Mouse (Mus musculus) neural tube, embryonic 14.5 days (tissue): ENCODE data around the gene Gm11037. TPM values are rescaled to one million over a fixed set of nuclear protein-coding genes. Genes with fewer than 3 reads are reported as not detected.

Source experiments
- ATAC-seq: fragments of 200-750 bp; cut with Nextera tagmentation; 2 replicates; pipeline ENCODE4 v1.8.0; 2017; ENCODE audit warnings: low read depth, mild to moderate bottlenecking, moderate TSS enrichment, moderate library complexity
- H3K27ac ChIP-seq: fragments of 300-500 bp; sonication (generic); 2 replicates; pipeline ENCODE4 v1.5.1; 2014; ENCODE audit warnings: low read depth, mild to moderate bottlenecking, control low read depth, low read length, moderate library complexity, mixed read lengths
- H3K27me3 ChIP-seq: fragments of 300-500 bp; sonication (generic); 2 replicates; pipeline ENCODE4 v1.6.1; 2014; ENCODE audit warnings: low read length; ENCODE audit not compliant: control insufficient read depth, insufficient read depth
- H3K36me3 ChIP-seq: fragments of 300-500 bp; sonication (generic); 2 replicates; pipeline ENCODE4 v1.6.1; 2014; ENCODE audit warnings: low read length, mixed read lengths; ENCODE audit not compliant: control insufficient read depth, insufficient read depth
- H3K4me1 ChIP-seq: fragments of 300-500 bp; sonication (generic); 2 replicates; pipeline ENCODE4 v1.6.1; 2014; ENCODE audit warnings: low read length; ENCODE audit not compliant: control insufficient read depth, insufficient read depth
- H3K4me2 ChIP-seq: fragments of 300-500 bp; sonication (generic); 2 replicates; pipeline ENCODE4 v1.6.1; 2014; ENCODE audit warnings: mild to moderate bottlenecking, low read depth, low read length, control low read depth
- H3K4me3 ChIP-seq: fragments of 300-500 bp; sonication (generic); 2 replicates; pipeline ENCODE4 v1.5.1; 2014; ENCODE audit warnings: low read depth, low read length, control low read depth, mixed read lengths
- H3K9ac ChIP-seq: fragments of 300-500 bp; sonication (generic); replicated peaks from 2 replicates; pipeline ENCODE4 v1.6.1; 2014; ENCODE audit warnings: low read depth, mild to moderate bottlenecking, control low read depth, low read length, mixed read lengths
- H3K9me3 ChIP-seq: fragments of 300-500 bp; sonication (generic); 2 replicates; pipeline ENCODE4 v1.6.1; 2016; ENCODE audit warnings: low read length; ENCODE audit not compliant: control insufficient read depth
- WGBS: fragments of 180-500 bp; shearing (Covaris S2); extraction: QIAGEN DNeasy Blood & Tissue Kit; methylation state at CpG from one replicate; pipeline ENCODE4 v1.1.7; 2014; 5-methylcytosine and 5-hydroxymethylcytosine counted together
- polyA plus RNA-seq: library from polyadenylated mRNA; unstranded; fragments of >200 nt; fragmentation: Nextera tagmentation; extraction: Ambion mirVana; gene quantifications from 2 replicates; pipeline ENCODE4 v1.2.1, GENCODE M21; 2014

The Gm11037 gene
- polyA plus RNA-seq, 1 experiment from 2014 or later = not detected

DNA sequence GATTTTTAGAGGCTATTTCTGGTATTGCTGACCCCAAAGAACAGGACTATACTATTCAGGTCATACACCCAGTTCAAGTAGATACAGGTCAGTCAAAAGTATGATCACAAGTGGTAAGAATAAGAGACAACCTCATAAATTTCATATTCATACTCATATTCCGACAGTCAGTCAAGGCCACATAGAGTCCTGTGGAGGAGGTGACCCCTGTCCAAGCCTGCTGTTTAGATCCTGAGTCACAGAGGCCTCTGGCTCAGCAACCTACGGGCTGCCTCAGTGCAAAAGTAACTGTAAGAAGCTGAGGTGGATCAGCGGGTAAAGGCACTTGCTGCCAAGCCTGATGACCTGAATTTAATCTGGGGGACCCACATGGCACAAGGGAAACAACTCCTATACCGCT, 20.7 kb downstream of the Gm11037 start:
- no peak overlapping the region for H3K9ac ChIP-seq
- H3K4me3 ChIP-seq = no peak overlapping the region
- no peak overlapping the region for H3K27ac ChIP-seq
- H3K36me3 ChIP-seq = peaks cover 24% of the 10 kb centered on the region
- H3K27me3 ChIP-seq = no peaks in the 10 kb centered on the region
- WGBS = 89% methylated on average over 4 of the region's 4 CpGs
- no peaks in the 10 kb centered on the region for H3K9me3 ChIP-seq
- peaks cover 18% of the 10 kb centered on the region for H3K4me1 ChIP-seq
- no peak overlapping the region for H3K4me2 ChIP-seq
- ATAC-seq = no peak

DNA sequence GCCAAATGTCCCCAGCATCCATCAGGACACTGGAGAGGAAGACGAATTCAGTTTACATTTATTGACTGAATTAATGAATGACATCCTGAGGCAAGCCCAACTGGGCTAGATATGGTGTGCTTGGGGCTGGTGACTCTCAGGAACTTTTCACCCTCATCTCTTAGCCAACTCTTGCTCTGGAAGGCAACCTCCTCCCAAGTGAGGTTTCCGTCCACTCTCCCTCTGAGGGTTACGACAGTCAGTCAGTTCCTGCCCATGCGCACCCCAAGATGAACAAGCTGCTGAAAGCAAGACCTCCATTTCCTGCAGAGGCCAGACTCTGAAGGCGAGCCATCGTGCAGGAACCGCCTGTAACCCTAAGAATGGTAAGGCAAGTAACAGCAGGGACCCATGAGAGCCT, 23.7 kb downstream of the Gm11037 start:
- H3K36me3 ChIP-seq = peaks cover 12% of the 10 kb centered on the region; the same call in 1 of the 2 replicates
- 88% methylated on average over 7 of the region's 7 CpGs for WGBS
- H3K4me3 ChIP-seq = no peak overlapping the region
- no peaks in the 10 kb centered on the region for H3K27me3 ChIP-seq
- H3K4me2 ChIP-seq = no peak overlapping the region
- no peak overlapping the region for H3K9ac ChIP-seq
- no peaks in the 10 kb centered on the region for H3K9me3 ChIP-seq
- peaks cover 18% of the 10 kb centered on the region for H3K4me1 ChIP-seq
- ATAC-seq = no peak
- no peak overlapping the region for H3K27ac ChIP-seq

DNA sequence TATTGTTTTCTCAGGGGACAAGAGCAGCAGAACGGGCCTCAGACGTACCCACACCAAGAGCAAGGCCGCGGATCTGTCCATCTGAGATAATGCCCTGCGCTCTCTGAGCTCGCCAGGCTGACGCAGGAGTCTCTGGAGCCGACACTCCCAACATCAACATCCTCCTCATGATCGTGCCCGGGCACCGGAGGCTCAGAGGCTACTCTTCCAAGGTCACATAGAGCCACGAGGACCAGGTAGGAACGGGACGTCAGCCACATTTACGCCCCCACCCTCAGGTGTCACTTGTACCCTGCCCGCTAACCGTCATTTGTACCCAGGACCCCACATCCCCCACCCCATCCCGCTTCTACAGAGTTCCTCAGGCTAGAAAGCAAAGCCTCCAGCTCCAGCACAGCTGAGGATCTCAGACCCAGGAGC, 26.2 kb downstream of the Gm11037 start:
- WGBS = 1% methylated on average over 18 of the region's 18 CpGs
- H3K27me3 ChIP-seq = no peaks in the 10 kb centered on the region
- H3K4me2 ChIP-seq = peak overlapping the region; percentile 96
- H3K36me3 ChIP-seq = no peaks in the 10 kb centered on the region
- peak overlapping the region; percentile 74 for H3K27ac ChIP-seq
- H3K9me3 ChIP-seq = no peaks in the 10 kb centered on the region
- H3K4me1 ChIP-seq = peaks cover 18% of the 10 kb centered on the region
- H3K9ac ChIP-seq = peak overlapping the region; percentile 75
- peak; percentile 71 for ATAC-seq
- peak overlapping the region; percentile 74 for H3K4me3 ChIP-seq

DNA sequence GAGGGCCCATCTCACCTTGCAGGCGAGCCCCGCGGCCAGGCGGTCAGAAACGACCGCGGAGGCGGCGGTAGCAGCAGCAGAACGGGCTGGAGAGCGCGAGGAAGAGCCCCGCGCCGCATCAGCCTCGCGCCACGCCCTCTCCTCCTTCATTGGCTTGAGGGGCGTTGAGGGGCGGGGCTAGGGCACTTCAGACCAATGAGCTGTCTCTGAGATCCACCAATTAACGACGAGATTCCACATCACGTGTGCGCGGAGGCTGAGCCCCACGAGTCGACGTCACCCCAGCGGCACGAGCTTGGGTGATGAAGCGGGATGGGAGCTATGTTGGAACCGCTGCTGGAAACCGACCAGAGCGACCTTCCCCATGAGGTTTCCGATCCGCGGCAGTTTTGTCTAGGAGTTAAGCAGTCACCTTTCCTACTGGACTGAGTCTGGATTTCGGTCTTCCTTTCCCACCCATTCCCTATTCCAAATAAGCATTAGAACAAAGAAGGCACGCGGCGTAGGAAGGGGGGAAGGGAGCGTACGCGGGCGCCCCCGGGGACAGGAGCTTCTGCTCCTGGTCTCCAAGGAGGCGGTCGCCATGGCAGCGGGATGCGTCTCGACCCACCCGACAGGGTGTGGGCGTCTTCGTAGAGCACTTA, 26.8 kb downstream of the Gm11037 start, which contains the start of gene 1700037H04Rik:
TSS of gene 1700037H04Rik (minus strand) at position 144 of the 644 bp plus-strand sequence.
- H3K27me3 ChIP-seq = no peaks in the 10 kb centered on the region
- WGBS = under 1% methylated on average over 53 of the region's 54 CpGs

DNA sequence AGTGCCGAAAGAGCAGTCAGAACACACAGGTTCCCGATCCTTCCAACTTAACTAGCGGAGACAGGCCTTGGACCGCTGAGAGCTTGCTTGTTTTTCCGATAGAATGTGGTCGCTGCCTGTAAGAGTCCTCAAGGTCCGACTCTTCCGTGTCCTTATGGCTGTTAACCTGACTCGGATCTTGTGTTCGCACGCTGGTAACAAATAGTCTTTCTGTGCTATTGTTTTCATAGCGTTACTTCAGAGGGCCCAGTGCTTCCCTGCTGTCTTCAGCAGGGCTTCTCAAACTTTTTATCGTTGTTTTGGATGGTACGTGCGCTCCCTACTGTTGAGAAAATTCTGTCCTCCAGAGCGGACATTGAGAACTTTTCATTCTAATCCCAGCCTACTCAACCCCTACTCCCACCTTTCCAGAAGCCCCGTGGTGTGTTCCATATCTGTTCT, 27.4 kb downstream of the Gm11037 start:
- Histone ChIP-seq H3K9ac (peak overlapping the region; percentile 75), H3K36me3 (no peaks in the 10 kb centered on the region), H3K4me3 (peak overlapping the region; percentile 74), H3K9me3 (no peaks in the 10 kb centered on the region), H3K4me1 (peaks cover 18% of the 10 kb centered on the region), H3K27me3 (no peaks in the 10 kb centered on the region), H3K27ac (peak overlapping the region; percentile 89), H3K4me2 (peak overlapping the region; percentile 58)
- WGBS = 1% methylated on average over 17 of the region's 17 CpGs
- no peak for ATAC-seq

More for the DNA sequence above, 26.8 kb downstream of the Gm11037 start, which contains the start of gene 1700037H04Rik:
- H3K36me3 ChIP-seq = no peaks in the 10 kb centered on the region
- H3K27ac ChIP-seq = peak within 1 kb of the TSS; percentile 89
- peak; percentile 96 for ATAC-seq
- peak within 1 kb of the TSS; percentile 96 for H3K4me2 ChIP-seq
- peaks cover 18% of the 10 kb centered on the region for H3K4me1 ChIP-seq
- peak within 1 kb of the TSS; percentile 75 for H3K9ac ChIP-seq
- peak within 1 kb of the TSS; percentile 74 for H3K4me3 ChIP-seq
- no peaks in the 10 kb centered on the region for H3K9me3 ChIP-seq

DNA sequence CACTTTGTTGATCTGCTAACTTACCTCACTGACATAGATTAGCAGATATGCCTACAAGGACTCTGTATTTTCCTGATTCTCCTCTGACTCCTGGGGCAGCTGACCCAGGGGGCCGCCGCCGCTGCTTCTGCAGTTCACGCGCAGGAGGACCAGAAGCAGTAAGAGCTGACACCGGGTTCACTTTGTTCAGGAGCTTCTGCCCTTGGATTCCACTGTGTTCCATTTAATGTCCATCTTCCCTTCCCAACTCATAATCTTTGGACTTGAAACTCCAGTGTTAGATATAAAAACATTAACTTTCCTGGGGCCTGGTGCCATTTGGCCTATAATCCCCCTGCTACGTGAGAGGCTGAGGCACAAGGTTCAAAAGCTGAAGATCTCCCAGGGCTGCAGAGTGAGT, 30.6 kb downstream of the Gm11037 start:
- Histone ChIP-seq H3K4me2 (no peak overlapping the region), H3K27ac (no peak overlapping the region), H3K27me3 (no peaks in the 10 kb centered on the region), H3K9ac (no peak overlapping the region), H3K4me1 (peaks cover 2% of the 10 kb centered on the region; the same call in 1 of the 2 replicates), H3K4me3 (no peak overlapping the region), H3K36me3 (no peaks in the 10 kb centered on the region), H3K9me3 (no peaks in the 10 kb centered on the region)
- ATAC-seq = no peak
- 81% methylated on average over 7 of the region's 7 CpGs for WGBS

DNA sequence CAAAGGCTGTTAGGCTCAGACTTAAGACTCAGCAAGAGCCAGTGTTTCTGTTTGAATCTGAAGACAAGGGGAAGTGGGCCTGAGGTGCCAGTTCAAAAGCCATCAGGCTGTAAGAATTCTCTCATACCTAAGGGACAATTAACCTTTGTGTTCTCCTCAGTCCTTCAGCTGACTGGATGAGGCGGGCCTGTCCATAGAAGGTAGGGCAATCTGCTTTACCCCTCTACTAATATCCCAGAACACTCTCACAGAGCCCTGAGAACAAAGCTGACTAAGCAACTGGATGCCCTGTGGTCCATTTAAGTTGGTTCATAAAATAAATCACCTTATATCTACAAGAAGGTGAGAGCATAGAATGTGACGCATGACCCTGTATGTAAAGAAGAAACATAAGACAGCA, 32.9 kb downstream of the Gm11037 start:
- WGBS = 82% methylated on average over 2 of the region's 2 CpGs
- H3K4me3 ChIP-seq = no peak overlapping the region
- H3K9me3 ChIP-seq = no peaks in the 10 kb centered on the region

DNA sequence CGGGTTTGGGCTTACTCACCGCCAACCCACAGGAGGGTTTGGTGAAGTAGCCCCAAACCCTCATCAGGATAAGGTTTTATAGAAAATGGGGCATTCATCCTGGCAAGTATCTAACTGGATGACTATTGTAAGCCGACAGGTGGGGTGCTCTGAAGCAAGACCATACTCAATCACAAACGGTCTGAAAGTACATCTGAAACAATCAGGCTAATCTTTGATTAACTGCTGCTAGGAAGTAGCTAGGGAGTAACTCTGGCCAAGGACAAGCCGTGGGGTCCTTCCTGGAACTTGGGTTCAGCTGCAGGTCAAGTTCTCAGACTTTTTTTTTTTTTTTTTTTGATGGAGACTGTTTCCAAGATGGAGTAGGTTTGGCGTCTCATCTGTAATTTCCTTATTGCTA, 34.7 kb downstream of the Gm11037 start:
- 88% methylated on average over 6 of the region's 6 CpGs for WGBS

More for the DNA sequence above, 32.9 kb downstream of the Gm11037 start:
- H3K27me3 ChIP-seq = no peaks in the 10 kb centered on the region
- no peak for ATAC-seq
- H3K36me3 ChIP-seq = no peaks in the 10 kb centered on the region
- no peak overlapping the region for H3K4me2 ChIP-seq
- H3K4me1 ChIP-seq = no peaks in the 10 kb centered on the region; the same call in 1 of the 2 replicates
- no peak overlapping the region for H3K27ac ChIP-seq
- H3K9ac ChIP-seq = no peak overlapping the region

DNA sequence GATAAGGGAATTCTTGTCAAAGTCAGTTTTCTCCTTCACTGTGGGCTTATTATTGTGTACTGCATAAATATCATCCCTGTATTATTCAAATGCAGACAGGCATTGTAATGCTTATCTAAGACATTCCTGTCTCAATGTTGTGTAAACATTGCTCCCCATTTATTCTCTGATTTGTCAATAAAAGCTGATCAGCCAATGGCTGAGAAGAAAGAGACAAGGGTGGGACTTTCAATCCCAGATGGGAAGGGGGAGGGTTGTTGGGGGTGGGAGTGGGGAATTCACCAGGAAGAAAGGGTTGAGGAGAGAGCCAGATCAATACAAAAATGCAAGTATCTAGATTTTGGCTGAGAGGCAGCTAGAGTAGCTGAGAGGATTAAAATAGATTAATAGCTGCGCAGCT, 35.6 kb downstream of the Gm11037 start:
- Histone ChIP-seq H3K27me3 (peaks cover 9% of the 10 kb centered on the region), H3K4me2 (no peak overlapping the region), H3K27ac (no peak overlapping the region), H3K36me3 (no peaks in the 10 kb centered on the region), H3K9ac (no peak overlapping the region), H3K9me3 (no peaks in the 10 kb centered on the region), H3K4me1 (peaks cover under 1% of the 10 kb centered on the region; the same call in 1 of the 2 replicates), H3K4me3 (no peak overlapping the region)
- no peak for ATAC-seq
- WGBS = 75% methylated on average over 1 of the region's 1 CpGs

More for the DNA sequence above, 34.7 kb downstream of the Gm11037 start:
- no peak overlapping the region for H3K27ac ChIP-seq
- H3K9ac ChIP-seq = no peak overlapping the region
- no peaks in the 10 kb centered on the region; the same call in 1 of the 2 replicates for H3K4me1 ChIP-seq
- no peak overlapping the region for H3K4me3 ChIP-seq
- ATAC-seq = no peak
- no peaks in the 10 kb centered on the region for H3K9me3 ChIP-seq
- H3K27me3 ChIP-seq = peaks cover 9% of the 10 kb centered on the region
- H3K4me2 ChIP-seq = no peak overlapping the region
- H3K36me3 ChIP-seq = no peaks in the 10 kb centered on the region
